Mouse (Mus musculus) thymus, adult 18-20 months (tissue): Measurements from ENCODE around the gene Med18.

Experiments
- DNase-seq, 2 experiments: peaks; one replicate each; pipeline ENCODE4 v3.0.0; 2022; ENCODE audit warnings: mixed read lengths in 2 of 2

Med18 gene

GRCm38 (mm10) chr4:132463430-132464254 is at the start of gene Med18:
Gene Med18, minus strand, starts transcription at chr4:132463921.
- peak; percentile 90 to 92 for DNase-seq

GRCm38 (mm10) chr4:132512080-132512479 is 48.4 kb upstream of the Med18 start:
- no peak for DNase-seq

GRCm38 (mm10) chr4:132510352-132510798 is 46.7 kb upstream of the Med18 start, which contains the start of gene Sesn2:
Gene Sesn2, minus strand, starts transcription at chr4:132510501.
- peak; percentile 96 for DNase-seq

- DNase-seq, result peak; percentile 34 to 41
These were observed 46.0 kb upstream of the Med18 start for GRCm38 (mm10) chr4:132509621-132510296.

GRCm38 (mm10) chr4:132507210-132507609 is 43.5 kb upstream of the Med18 start:
- no peak for DNase-seq

GRCm38 (mm10) chr4:132506250-132506649 is 42.5 kb upstream of the Med18 start:
- DNase-seq, result no peak

GRCm38 (mm10) chr4:132505800-132506199 is 42.1 kb upstream of the Med18 start:
- no peak for DNase-seq

- DNase-seq, result no peak
These were observed 41.5 kb upstream of the Med18 start for GRCm38 (mm10) chr4:132505034-132505738.

- no peak for DNase-seq
These were observed 39.6 kb upstream of the Med18 start for GRCm38 (mm10) chr4:132503344-132503743.

- DNase-seq, result no peak
These were observed 37.9 kb upstream of the Med18 start for GRCm38 (mm10) chr4:132501639-132502038.

GRCm38 (mm10) chr4:132494271-132494918 is 30.7 kb upstream of the Med18 start:
- no peak for DNase-seq

- no peak for DNase-seq
These were observed 28.7 kb upstream of the Med18 start for GRCm38 (mm10) chr4:132492178-132493060.

- DNase-seq, result no peak
These were observed 28.0 kb upstream of the Med18 start for GRCm38 (mm10) chr4:132491748-132492147.

- DNase-seq, result no peak
These were observed 27.3 kb upstream of the Med18 start for GRCm38 (mm10) chr4:132491057-132491456.

GRCm38 (mm10) chr4:132490273-132491010 is 26.7 kb upstream of the Med18 start:
- no peak for DNase-seq

GRCm38 (mm10) chr4:132488976-132489375 is 25.3 kb upstream of the Med18 start:
- DNase-seq, result no peak

GRCm38 (mm10) chr4:132488521-132488920 is 24.8 kb upstream of the Med18 start:
- no peak for DNase-seq

GRCm38 (mm10) chr4:132484820-132485219 is 21.1 kb upstream of the Med18 start:
- DNase-seq, result no peak

- DNase-seq, result no peak
These were observed 20.5 kb upstream of the Med18 start for GRCm38 (mm10) chr4:132484231-132484630.

GRCm38 (mm10) chr4:132482956-132483608 is 19.4 kb upstream of the Med18 start:
- no peak for DNase-seq
